Mouse (Mus musculus) liver, embryonic 14.5 days (tissue): Measurements from ENCODE around the gene Dlgap1. TPM values are rescaled to one million over a fixed set of nuclear protein-coding genes. Genes with fewer than 3 reads are reported as not detected.

Experiments
- ATAC-seq: fragments of 200-750 bp; cut with Nextera tagmentation; 2 replicates; pipeline ENCODE4 v1.8.0; 2017; ENCODE audit warnings: moderate number of reproducible peaks, mild to moderate bottlenecking, moderate library complexity; ENCODE audit not compliant: insufficient read depth
- DNase-seq, 3 experiments: peaks; one replicate each; pipeline ENCODE4 v3.0.0-alpha.2; 2012 to 2013; ENCODE audit warnings: low read depth in 3 of 3, low spot score in 3 of 3
- H3K27ac ChIP-seq: fragments of 300-500 bp; sonication (generic); 2 replicates; pipeline ENCODE4 v1.5.1; 2014; ENCODE audit warnings: moderate library complexity, mild to moderate bottlenecking, control low read depth, inconsistent platforms
- H3K27me3 ChIP-seq: fragments of 300-500 bp; sonication (generic); 2 replicates; pipeline ENCODE4 v1.6.1; 2014; ENCODE audit warnings: mild to moderate bottlenecking, low read length, moderate library complexity; ENCODE audit not compliant: control insufficient read depth, insufficient read depth
- H3K36me3 ChIP-seq: fragments of 300-500 bp; sonication (generic); replicated peaks from 2 replicates; pipeline ENCODE4 v1.6.1; 2014; ENCODE audit warnings: low read depth; ENCODE audit not compliant: control insufficient read depth, insufficient read depth
- H3K4me1 ChIP-seq, 2 experiments: fragments of 200-500 bp in 1 of 2; fragments of 300-500 bp in 1 of 2; sonication (generic) in 1 of 2; replicated peaks; 2 replicates each; pipeline ENCODE4 v1.6.1; 2012 to 2014; ENCODE audit warnings: antibody characterized with exemption in 1 of 2, inconsistent platforms in 1 of 2, low read length in 1 of 2; ENCODE audit not compliant: control insufficient read depth in 2 of 2, insufficient read depth in 2 of 2
- H3K4me2 ChIP-seq: fragments of 300-500 bp; sonication (generic); 2 replicates; pipeline ENCODE4 v1.6.1; 2014; ENCODE audit warnings: low read depth, mild to moderate bottlenecking, control low read depth, moderate library complexity
- H3K4me3 ChIP-seq, 2 experiments: fragments of 200-500 bp in 1 of 2; fragments of 300-500 bp in 1 of 2; sonication (generic) in 1 of 2; 2 replicates each; pipeline ENCODE4 v1.5.1; 2012 to 2014; ENCODE audit warnings: low read depth in 2 of 2, low read length in 2 of 2, mild to moderate bottlenecking in 2 of 2, control low read depth in 1 of 2, inconsistent platforms in 1 of 2, moderate library complexity in 1 of 2; ENCODE audit not compliant: insufficient read depth in 1 of 2
- H3K9ac ChIP-seq: fragments of 300-500 bp; sonication (generic); replicated peaks from 2 replicates; pipeline ENCODE4 v1.6.1; 2014; ENCODE audit warnings: mild to moderate bottlenecking, control low read depth, moderate library complexity
- H3K9me3 ChIP-seq: fragments of 300-500 bp; sonication (generic); 2 replicates; pipeline ENCODE4 v1.6.1; 2016; ENCODE audit warnings: low read length, mixed read lengths; ENCODE audit not compliant: control insufficient read depth
- CTCF ChIP-seq: IDR thresholded peaks from 2 replicates; pipeline ENCODE4 v1.5.1; 2016; ENCODE audit warnings: antibody characterized with exemption, low read depth, control low read depth
- EP300 ChIP-seq: IDR thresholded peaks from 2 replicates; pipeline ENCODE4 v1.6.1; 2016; ENCODE audit warnings: antibody characterized with exemption, low read depth
- WGBS: fragments of 180-500 bp; shearing (Covaris S2); extraction: QIAGEN DNeasy Blood & Tissue Kit; methylation state at CpG from one replicate; pipeline ENCODE4 v1.1.7; 2014; ENCODE audit not compliant: insufficient replicate concordance; 5-methylcytosine and 5-hydroxymethylcytosine counted together
- polyA plus RNA-seq, 2 experiments: library from polyadenylated mRNA; depleted of rRNA in 1 of 2; stranded (reverse) in 1 of 2; unstranded in 1 of 2; fragments of >200 nt; fragmentation: Nextera tagmentation in 1 of 2; extraction: Ambion mirVana in 1 of 2; gene quantifications; 2 replicates each; pipeline versions ENCODE4 v1.2.1 to v1.2.3; 2012 to 2014

Dlgap1 gene
- polyA plus RNA-seq, 2 experiments = 0.01 TPM; not detected in 1

- Histone ChIP-seq H3K27me3 (no peaks in the 10 kb centered on the region), H3K4me3 (no peak overlapping the region), H3K9ac (no peak overlapping the region), H3K4me1 (no peaks in the 10 kb centered on the region), H3K4me2 (no peak overlapping the region), H3K27ac (no peak overlapping the region), H3K9me3 (no peaks in the 10 kb centered on the region), H3K36me3 (no peaks in the 10 kb centered on the region)
- ATAC-seq (no peak), DNase-seq (no peak)
- TF ChIP-seq CTCF (no peak), EP300 (no peak)
- 82% methylated on average over 8 of the region's 8 CpGs for WGBS
Observed at GRCm38 (mm10) chr17:70864117-70864516, 895.2 kb downstream of the Dlgap1 start.

DNA sequence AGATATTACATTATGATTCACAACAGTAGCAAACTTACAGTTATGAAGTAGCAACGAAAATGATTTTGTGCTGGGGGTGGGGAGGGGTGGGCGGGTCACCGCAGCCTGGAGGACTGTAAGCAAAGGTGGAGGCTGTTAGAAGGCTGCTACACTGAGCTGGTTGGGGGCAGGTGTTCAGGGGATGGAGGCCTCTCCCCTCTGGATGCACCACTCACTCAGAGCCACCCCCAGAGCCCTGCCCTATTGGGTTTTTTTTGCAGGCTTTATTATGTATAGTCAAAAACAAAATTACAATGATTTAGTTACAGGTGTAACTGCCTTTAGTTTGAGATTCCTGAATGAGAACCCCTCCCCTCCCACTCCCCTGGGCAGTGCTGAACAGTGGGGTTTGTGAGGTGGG is 895.8 kb downstream of the Dlgap1 start:
- WGBS = 59% methylated on average over 3 of the region's 3 CpGs
- Histone ChIP-seq H3K4me3 (no peak overlapping the region), H3K36me3 (no peaks in the 10 kb centered on the region), H3K27me3 (no peaks in the 10 kb centered on the region), H3K4me1 (no peaks in the 10 kb centered on the region), H3K4me2 (no peak overlapping the region), H3K9ac (no peak overlapping the region), H3K27ac (no peak overlapping the region), H3K9me3 (no peaks in the 10 kb centered on the region)
- no peak for TF ChIP-seq EP300
- no peak for TF ChIP-seq CTCF
- no peak for DNase-seq
- ATAC-seq = no peak

- H3K4me3 ChIP-seq = no peak overlapping the region
- H3K27ac ChIP-seq = no peak overlapping the region
- no peaks in the 10 kb centered on the region for H3K36me3 ChIP-seq
- no peaks in the 10 kb centered on the region for H3K27me3 ChIP-seq
- no peaks in the 10 kb centered on the region for H3K4me1 ChIP-seq
- H3K9ac ChIP-seq = no peak overlapping the region
- TF ChIP-seq EP300 (no peak), CTCF (no peak)
- no peak overlapping the region for H3K4me2 ChIP-seq
- WGBS = 57% methylated on average over 10 of the region's 10 CpGs
- H3K9me3 ChIP-seq = no peaks in the 10 kb centered on the region
- DNase-seq (no peak), ATAC-seq (no peak)
Observed at GRCm38 (mm10) chr17:70865060-70865604, 896.3 kb downstream of the Dlgap1 start.

DNA sequence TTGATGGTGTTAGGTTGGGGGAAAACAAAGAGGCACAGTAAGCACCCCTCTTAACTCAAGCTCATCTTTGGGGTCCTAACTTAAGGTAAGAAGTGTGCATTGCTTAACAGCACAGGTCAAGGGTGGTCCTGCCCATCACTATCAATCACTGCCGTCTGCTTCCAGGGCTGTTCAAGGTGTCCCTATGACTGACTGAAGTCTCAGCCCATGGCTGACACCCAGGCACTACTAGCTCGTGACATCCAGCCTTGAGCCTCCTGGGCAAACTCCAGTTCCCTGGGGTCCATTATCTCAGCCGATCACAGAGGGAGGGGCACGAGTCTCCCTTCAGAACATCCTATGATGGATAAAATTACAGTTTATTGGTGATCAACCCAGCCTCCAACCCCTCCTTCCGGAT is 897.2 kb downstream of the Dlgap1 start:
- Histone ChIP-seq H3K9ac (no peak overlapping the region), H3K36me3 (no peaks in the 10 kb centered on the region), H3K9me3 (no peaks in the 10 kb centered on the region), H3K27me3 (no peaks in the 10 kb centered on the region), H3K4me1 (no peaks in the 10 kb centered on the region), H3K4me2 (no peak overlapping the region), H3K27ac (no peak overlapping the region), H3K4me3 (no peak overlapping the region)
- TF ChIP-seq EP300 = no peak
- no peak for TF ChIP-seq CTCF
- 52% methylated on average over 5 of the region's 5 CpGs for WGBS
- no peak for ATAC-seq
- no peak for DNase-seq

GRCm38 (mm10) chr17:70866538-70867114 is 897.8 kb downstream of the Dlgap1 start:
- WGBS = 67% methylated on average over 6 of the region's 6 CpGs
- Histone ChIP-seq H3K9me3 (no peaks in the 10 kb centered on the region), H3K27ac (no peak overlapping the region), H3K4me2 (no peak overlapping the region), H3K27me3 (no peaks in the 10 kb centered on the region), H3K36me3 (no peaks in the 10 kb centered on the region), H3K9ac (no peak overlapping the region), H3K4me1 (no peaks in the 10 kb centered on the region), H3K4me3 (no peak overlapping the region)
- TF ChIP-seq CTCF (no peak), EP300 (no peak)
- no peak for ATAC-seq
- DNase-seq = no peak
